Mouse (Mus musculus): Measurements from ENCODE around the gene Kpnb1. TPM values are rescaled to one million over a fixed set of nuclear protein-coding genes. Genes with fewer than 3 reads are reported as not detected.
A peak's percentile ranks its signal among the peaks of the same experiment; 100 is the strongest.

Kpnb1 gene
- polyA plus RNA-seq, 1 experiment from 2014 or later = 39.6 TPM

- H3K4me3 ChIP-seq (ENCODE audit: low read length) = peak overlapping the region; percentile 78
- whole genome bisulfite sequencing = 29% methylated on average over 9 of the region's 9 CpGs
- peak overlapping the region; percentile 93 for H3K27ac ChIP-seq (ENCODE audit: low read length)
- H3K36me3 ChIP-seq (ENCODE audit: control insufficient read depth, insufficient read depth, low read length) = peaks cover 3% of the 10 kb centered on the region; the same call in 1 of the 2 replicates
- no peaks in the 10 kb centered on the region for H3K27me3 ChIP-seq (ENCODE audit: control insufficient read depth, insufficient read depth, low read depth, low read length)
- ATAC-seq (ENCODE audit: low read depth) = no peak
- peak overlapping the region; percentile 78 for H3K4me2 ChIP-seq (ENCODE audit: low read depth, low read length)
- H3K9me3 ChIP-seq (ENCODE audit: control insufficient read depth, low read length) = no peaks in the 10 kb centered on the region
- H3K9ac ChIP-seq (ENCODE audit: low read length) = peak overlapping the region; percentile 74
- H3K4me1 ChIP-seq (replicated peaks; ENCODE audit: control insufficient read depth, insufficient read depth, low read length) = peaks cover 30% of the 10 kb centered on the region
Observed at GRCm38 (mm10) chr11:97149026-97149425, 38.7 kb downstream of the Kpnb1 start.

- Histone ChIP-seq H3K36me3 (ENCODE audit: control insufficient read depth, insufficient read depth, low read length) (peaks cover 3% of the 10 kb centered on the region; the same call in 1 of the 2 replicates), H3K9ac (ENCODE audit: low read length) (peak overlapping the region; percentile 74), H3K4me3 (ENCODE audit: low read length) (peak overlapping the region; percentile 78), H3K9me3 (ENCODE audit: control insufficient read depth, low read length) (no peaks in the 10 kb centered on the region), H3K4me1 (replicated peaks; ENCODE audit: control insufficient read depth, insufficient read depth, low read length) (peaks cover 30% of the 10 kb centered on the region), H3K4me2 (ENCODE audit: low read depth, low read length) (peak overlapping the region; percentile 78), H3K27ac (ENCODE audit: low read length) (no peak overlapping the region; the same call in 1 of the 2 replicates), H3K27me3 (ENCODE audit: control insufficient read depth, insufficient read depth, low read depth, low read length) (no peaks in the 10 kb centered on the region)
- 29% methylated on average over 12 of the region's 12 CpGs for WGBS
- ATAC-seq (ENCODE audit: low read depth) = no peak
Observed at GRCm38 (mm10) chr11:97148591-97148990, 39.1 kb downstream of the Kpnb1 start.

GRCm38 (mm10) chr11:97147333-97147732 is 40.3 kb downstream of the Kpnb1 start:
- H3K27ac ChIP-seq (ENCODE audit: low read length) = no peak overlapping the region
- peaks cover 3% of the 10 kb centered on the region for H3K36me3 ChIP-seq (ENCODE audit: control insufficient read depth, insufficient read depth, low read length)
- H3K4me3 ChIP-seq (ENCODE audit: low read length) = no peak overlapping the region
- 74% methylated on average over 8 of the region's 8 CpGs for WGBS
- no peaks in the 10 kb centered on the region for H3K9me3 ChIP-seq (ENCODE audit: control insufficient read depth, low read length)
- H3K9ac ChIP-seq (ENCODE audit: low read length) = no peak overlapping the region
- no peak for ATAC-seq (ENCODE audit: low read depth)
- H3K27me3 ChIP-seq (ENCODE audit: control insufficient read depth, insufficient read depth, low read depth, low read length) = no peaks in the 10 kb centered on the region
- peaks cover 24% of the 10 kb centered on the region for H3K4me1 ChIP-seq (replicated peaks; ENCODE audit: control insufficient read depth, insufficient read depth, low read length)
- H3K4me2 ChIP-seq (ENCODE audit: low read depth, low read length) = no peak overlapping the region

- Histone ChIP-seq H3K4me3 (ENCODE audit: low read length) (no peak overlapping the region), H3K27ac (ENCODE audit: low read length) (no peak overlapping the region), H3K9ac (ENCODE audit: low read length) (peak overlapping the region; percentile 43; the same call in 1 of the 2 replicates), H3K4me1 (replicated peaks; ENCODE audit: control insufficient read depth, insufficient read depth, low read length) (peaks cover 18% of the 10 kb centered on the region), H3K4me2 (ENCODE audit: low read depth, low read length) (peak overlapping the region; percentile 19), H3K27me3 (ENCODE audit: control insufficient read depth, insufficient read depth, low read depth, low read length) (no peaks in the 10 kb centered on the region), H3K36me3 (ENCODE audit: control insufficient read depth, insufficient read depth, low read length) (peaks cover 3% of the 10 kb centered on the region), H3K9me3 (ENCODE audit: control insufficient read depth, low read length) (no peaks in the 10 kb centered on the region)
- no peak for ATAC-seq (ENCODE audit: low read depth)
- 4% methylated on average over 8 of the region's 8 CpGs for WGBS
Observed at GRCm38 (mm10) chr11:97146724-97147123, 41.0 kb downstream of the Kpnb1 start.

GRCm38 (mm10) chr11:97145951-97146350 is 41.7 kb downstream of the Kpnb1 start:
- H3K4me2 ChIP-seq (ENCODE audit: low read depth, low read length) = no peak overlapping the region
- no peak overlapping the region for H3K4me3 ChIP-seq (ENCODE audit: low read length)
- no peaks in the 10 kb centered on the region for H3K9me3 ChIP-seq (ENCODE audit: control insufficient read depth, low read length)
- H3K9ac ChIP-seq (ENCODE audit: low read length) = no peak overlapping the region; the same call in 1 of the 2 replicates
- no peaks in the 10 kb centered on the region for H3K27me3 ChIP-seq (ENCODE audit: control insufficient read depth, insufficient read depth, low read depth, low read length)
- H3K4me1 ChIP-seq (replicated peaks; ENCODE audit: control insufficient read depth, insufficient read depth, low read length) = peaks cover 18% of the 10 kb centered on the region
- ATAC-seq (ENCODE audit: low read depth) = no peak
- peaks cover 3% of the 10 kb centered on the region for H3K36me3 ChIP-seq (ENCODE audit: control insufficient read depth, insufficient read depth, low read length)
- 55% methylated on average over 9 of the region's 9 CpGs for WGBS
- H3K27ac ChIP-seq (ENCODE audit: low read length) = no peak overlapping the region

- 55% methylated on average over 2 of the region's 2 CpGs for WGBS
- Histone ChIP-seq H3K36me3 (ENCODE audit: control insufficient read depth, insufficient read depth, low read length) (peaks cover 3% of the 10 kb centered on the region), H3K4me3 (ENCODE audit: low read length) (no peak overlapping the region), H3K27ac (ENCODE audit: low read length) (no peak overlapping the region), H3K4me2 (ENCODE audit: low read depth, low read length) (no peak overlapping the region), H3K9me3 (ENCODE audit: control insufficient read depth, low read length) (no peaks in the 10 kb centered on the region), H3K9ac (ENCODE audit: low read length) (no peak overlapping the region), H3K27me3 (ENCODE audit: control insufficient read depth, insufficient read depth, low read depth, low read length) (peaks cover 1% of the 10 kb centered on the region; the same call in 1 of the 2 replicates), H3K4me1 (replicated peaks; ENCODE audit: control insufficient read depth, insufficient read depth, low read length) (peaks cover 18% of the 10 kb centered on the region)
- no peak for ATAC-seq (ENCODE audit: low read depth)
Observed at GRCm38 (mm10) chr11:97145320-97145719, 42.4 kb downstream of the Kpnb1 start.

- H3K4me1 ChIP-seq (replicated peaks; ENCODE audit: control insufficient read depth, insufficient read depth, low read length) = peaks cover 13% of the 10 kb centered on the region
- no peaks in the 10 kb centered on the region for H3K9me3 ChIP-seq (ENCODE audit: control insufficient read depth, low read length)
- peaks cover 10% of the 10 kb centered on the region; the same call in 1 of the 2 replicates for H3K27me3 ChIP-seq (ENCODE audit: control insufficient read depth, insufficient read depth, low read depth, low read length)
- ATAC-seq (ENCODE audit: low read depth) = no peak
- H3K36me3 ChIP-seq (ENCODE audit: control insufficient read depth, insufficient read depth, low read length) = peaks cover 3% of the 10 kb centered on the region
- H3K4me2 ChIP-seq (ENCODE audit: low read depth, low read length) = no peak overlapping the region
- no peak overlapping the region for H3K27ac ChIP-seq (ENCODE audit: low read length)
- H3K9ac ChIP-seq (ENCODE audit: low read length) = no peak overlapping the region
- H3K4me3 ChIP-seq (ENCODE audit: low read length) = no peak overlapping the region
- WGBS = 72% methylated on average over 9 of the region's 9 CpGs
Observed at GRCm38 (mm10) chr11:97143196-97143900, 44.3 kb downstream of the Kpnb1 start.

- Histone ChIP-seq H3K9me3 (ENCODE audit: control insufficient read depth, low read length) (no peaks in the 10 kb centered on the region), H3K4me3 (ENCODE audit: low read length) (no peak overlapping the region), H3K27me3 (ENCODE audit: control insufficient read depth, insufficient read depth, low read depth, low read length) (peaks cover 13% of the 10 kb centered on the region; the same call in 1 of the 2 replicates), H3K4me2 (ENCODE audit: low read depth, low read length) (no peak overlapping the region), H3K36me3 (ENCODE audit: control insufficient read depth, insufficient read depth, low read length) (peaks cover 3% of the 10 kb centered on the region), H3K4me1 (replicated peaks; ENCODE audit: control insufficient read depth, insufficient read depth, low read length) (peaks cover 12% of the 10 kb centered on the region), H3K27ac (ENCODE audit: low read length) (peak overlapping the region; percentile 3), H3K9ac (ENCODE audit: low read length) (no peak overlapping the region)
- ATAC-seq (ENCODE audit: low read depth) = peak; percentile 46
- 61% methylated on average over 8 of the region's 8 CpGs for WGBS
Observed at GRCm38 (mm10) chr11:97142159-97142608, 45.5 kb downstream of the Kpnb1 start.

GRCm38 (mm10) chr11:97140811-97141210 is 46.9 kb downstream of the Kpnb1 start:
- H3K27ac ChIP-seq (ENCODE audit: low read length) = no peak overlapping the region
- H3K36me3 ChIP-seq (ENCODE audit: control insufficient read depth, insufficient read depth, low read length) = peaks cover 3% of the 10 kb centered on the region
- H3K4me2 ChIP-seq (ENCODE audit: low read depth, low read length) = no peak overlapping the region
- H3K4me1 ChIP-seq (replicated peaks; ENCODE audit: control insufficient read depth, insufficient read depth, low read length) = peaks cover 6% of the 10 kb centered on the region
- no peaks in the 10 kb centered on the region for H3K9me3 ChIP-seq (ENCODE audit: control insufficient read depth, low read length)
- H3K9ac ChIP-seq (ENCODE audit: low read length) = no peak overlapping the region
- peaks cover 13% of the 10 kb centered on the region; the same call in 1 of the 2 replicates for H3K27me3 ChIP-seq (ENCODE audit: control insufficient read depth, insufficient read depth, low read depth, low read length)
- 57% methylated on average over 4 of the region's 4 CpGs for WGBS
- no peak for ATAC-seq (ENCODE audit: low read depth)
- H3K4me3 ChIP-seq (ENCODE audit: low read length) = no peak overlapping the region
